Mouse (Mus musculus): ENCODE measurements at regions not wholly inside any gene's neighbourhood (a gene's known extent, or its start where the extent isn't known, plus 50 kb on each side); places are given as distances from the start of the nearest gene placed in this dataset.

DNA sequence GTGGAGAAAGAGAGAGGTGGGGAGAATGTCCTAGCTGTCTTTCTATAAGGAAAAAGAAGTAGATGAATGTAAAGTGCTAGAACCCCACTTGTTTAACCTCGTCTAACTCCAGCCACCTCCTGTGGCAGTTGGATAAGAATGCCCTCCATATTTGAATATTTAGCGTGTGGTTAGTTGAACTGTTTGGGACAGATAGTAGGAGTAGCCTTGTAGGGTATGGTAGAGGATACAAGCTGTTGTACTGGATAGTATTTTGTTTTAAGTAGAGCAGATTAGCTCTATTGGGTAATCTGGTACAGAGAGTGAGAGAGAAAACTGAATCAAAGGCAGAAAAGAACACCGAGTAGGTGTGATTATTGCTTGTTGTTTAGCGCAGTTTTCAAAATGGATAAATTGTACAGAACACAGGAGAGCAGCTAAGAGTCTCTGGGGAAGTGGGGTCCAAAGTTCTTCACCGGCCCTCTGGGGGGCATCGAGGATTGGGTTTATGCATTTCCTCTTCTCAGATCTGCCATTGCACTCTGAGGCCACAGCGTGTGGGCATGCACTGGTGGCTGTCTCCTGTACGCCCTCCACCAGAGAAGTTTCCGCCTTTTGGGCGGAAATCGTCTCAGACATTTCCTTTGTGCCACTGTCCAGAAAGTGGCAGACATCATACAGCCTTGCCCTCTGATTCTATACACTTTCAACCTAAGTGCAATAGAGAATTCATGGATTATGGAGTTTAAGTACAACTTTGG lies 192.3 kb upstream of the Gm9833 start:
- H3K27me3 ChIP-seq (ENCODE audit: control insufficient read depth, insufficient read depth, low read length), result no peaks in the 10 kb centered on the region
- WGBS, result 90% methylated on average over 11 of the region's 11 CpGs
- H3K4me3 ChIP-seq (ENCODE audit: low read depth, low read length), result no peak overlapping the region
- H3K4me2 ChIP-seq (replicated peaks; ENCODE audit: low read depth, low read length), result no peak overlapping the region
- no peaks in the 10 kb centered on the region for H3K36me3 ChIP-seq (ENCODE audit: control insufficient read depth, insufficient read depth, low read length)
- no peaks in the 10 kb centered on the region for H3K4me1 ChIP-seq (ENCODE audit: control insufficient read depth, insufficient read depth, low read length)
- H3K9ac ChIP-seq (replicated peaks; ENCODE audit: low read depth, low read length), result no peak overlapping the region
- ATAC-seq (ENCODE audit: insufficient number of reproducible peaks, insufficient read depth, low FRiP score, low read depth), result no peak
- no peaks in the 10 kb centered on the region for H3K9me3 ChIP-seq (ENCODE audit: control insufficient read depth, low read depth, low read length)
- H3K27ac ChIP-seq (ENCODE audit: low read length), result no peak overlapping the region

- Histone ChIP-seq H3K4me2 (replicated peaks; ENCODE audit: low read depth, low read length) (no peak overlapping the region), H3K27me3 (ENCODE audit: control insufficient read depth, insufficient read depth, low read length) (no peaks in the 10 kb centered on the region), H3K4me3 (ENCODE audit: low read depth, low read length) (no peak overlapping the region), H3K9ac (replicated peaks; ENCODE audit: low read depth, low read length) (no peak overlapping the region), H3K4me1 (ENCODE audit: control insufficient read depth, insufficient read depth, low read length) (no peaks in the 10 kb centered on the region), H3K9me3 (ENCODE audit: control insufficient read depth, low read depth, low read length) (no peaks in the 10 kb centered on the region), H3K36me3 (ENCODE audit: control insufficient read depth, insufficient read depth, low read length) (no peaks in the 10 kb centered on the region), H3K27ac (ENCODE audit: low read length) (no peak overlapping the region)
- ATAC-seq (ENCODE audit: insufficient number of reproducible peaks, insufficient read depth, low FRiP score, low read depth), result no peak
- 86% methylated on average over 5 of the region's 5 CpGs for WGBS
These were observed 191.6 kb upstream of the Gm9833 start for GRCm38 (mm10) chr3:9896303-9896702.

- H3K4me1 ChIP-seq (ENCODE audit: control insufficient read depth, insufficient read depth, low read length), result no peaks in the 10 kb centered on the region
- no peaks in the 10 kb centered on the region for H3K36me3 ChIP-seq (ENCODE audit: control insufficient read depth, insufficient read depth, low read length)
- no peak overlapping the region for H3K27ac ChIP-seq (ENCODE audit: low read length)
- H3K9me3 ChIP-seq (ENCODE audit: control insufficient read depth, low read depth, low read length), result no peaks in the 10 kb centered on the region
- H3K9ac ChIP-seq (replicated peaks; ENCODE audit: low read depth, low read length), result no peak overlapping the region
- no peak overlapping the region for H3K4me2 ChIP-seq (replicated peaks; ENCODE audit: low read depth, low read length)
- H3K27me3 ChIP-seq (ENCODE audit: control insufficient read depth, insufficient read depth, low read length), result no peaks in the 10 kb centered on the region
- H3K4me3 ChIP-seq (ENCODE audit: low read depth, low read length), result no peak overlapping the region
- WGBS, result 68% methylated on average over 5 of the region's 5 CpGs
- ATAC-seq (ENCODE audit: insufficient number of reproducible peaks, insufficient read depth, low FRiP score, low read depth), result no peak
These were observed 186.2 kb upstream of the Gm9833 start for GRCm38 (mm10) chr3:9901663-9902062.

- Histone ChIP-seq H3K27ac (ENCODE audit: low read length) (no peak overlapping the region), H3K9me3 (ENCODE audit: control insufficient read depth, low read depth, low read length) (no peaks in the 10 kb centered on the region), H3K36me3 (ENCODE audit: control insufficient read depth, insufficient read depth, low read length) (no peaks in the 10 kb centered on the region), H3K9ac (replicated peaks; ENCODE audit: low read depth, low read length) (no peak overlapping the region), H3K4me3 (ENCODE audit: low read depth, low read length) (no peak overlapping the region), H3K4me2 (replicated peaks; ENCODE audit: low read depth, low read length) (no peak overlapping the region), H3K4me1 (ENCODE audit: control insufficient read depth, insufficient read depth, low read length) (no peaks in the 10 kb centered on the region), H3K27me3 (ENCODE audit: control insufficient read depth, insufficient read depth, low read length) (no peaks in the 10 kb centered on the region)
- WGBS, result 88% methylated on average over 1 of the region's 1 CpGs
- ATAC-seq (ENCODE audit: insufficient number of reproducible peaks, insufficient read depth, low FRiP score, low read depth), result no peak
These were observed 174.6 kb upstream of the Gm9833 start for GRCm38 (mm10) chr3:9913357-9913756.

DNA sequence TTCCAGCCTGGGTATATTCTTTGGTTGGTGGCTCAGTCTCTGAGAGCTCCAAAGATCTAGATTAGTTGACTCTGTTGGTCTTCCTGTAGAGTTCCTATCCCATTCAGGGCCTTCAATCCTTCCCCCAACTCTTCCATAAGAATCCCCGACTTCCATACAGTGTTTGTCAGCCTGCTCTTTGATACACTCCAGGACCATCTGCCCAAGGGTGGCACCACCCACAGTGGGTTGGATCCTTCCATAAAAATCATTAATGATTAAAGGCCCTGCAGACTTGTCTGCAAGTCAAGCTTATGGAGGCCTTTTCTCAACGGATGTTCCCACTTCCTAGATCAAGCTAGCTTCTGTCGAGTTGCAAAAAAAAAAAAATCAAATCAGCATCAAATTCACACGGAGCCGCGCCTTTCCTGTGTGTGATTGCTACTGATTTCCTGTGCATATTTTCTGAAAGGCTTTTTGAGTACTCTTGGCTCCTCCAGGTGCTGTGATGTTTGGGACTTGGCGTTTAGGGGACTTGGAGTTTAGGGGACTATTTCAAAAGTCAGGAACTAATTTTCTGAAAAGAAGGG lies 171.3 kb upstream of the Gm9833 start:
- no peak for ATAC-seq (ENCODE audit: insufficient number of reproducible peaks, insufficient read depth, low FRiP score, low read depth)
- 78% methylated on average over 7 of the region's 7 CpGs for WGBS

DNA sequence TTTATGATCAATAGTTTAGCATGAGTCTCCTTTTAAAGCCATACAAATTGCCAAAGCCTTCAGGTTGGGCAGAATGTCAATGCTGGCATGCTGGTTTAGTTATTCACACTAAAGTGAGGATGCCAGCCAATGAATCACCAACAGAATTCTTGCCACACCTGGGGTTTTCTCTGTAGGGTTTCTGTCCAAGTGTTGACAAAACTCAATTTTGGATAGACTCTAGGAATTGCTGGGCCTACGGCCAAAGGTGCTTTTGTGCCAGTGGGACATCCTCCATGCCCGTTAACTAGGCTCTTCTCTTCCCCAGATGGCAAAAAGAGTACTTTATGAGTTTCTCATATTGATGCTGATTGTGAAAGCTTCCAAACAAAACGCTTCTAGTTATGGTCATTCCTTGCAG lies 167.6 kb upstream of the Gm9833 start:
- ATAC-seq (ENCODE audit: insufficient number of reproducible peaks, insufficient read depth, low FRiP score, low read depth), result no peak
- no peak overlapping the region for H3K4me2 ChIP-seq (replicated peaks; ENCODE audit: low read depth, low read length)
- no peaks in the 10 kb centered on the region for H3K4me1 ChIP-seq (ENCODE audit: control insufficient read depth, insufficient read depth, low read length)
- H3K36me3 ChIP-seq (ENCODE audit: control insufficient read depth, insufficient read depth, low read length), result no peaks in the 10 kb centered on the region
- H3K9ac ChIP-seq (replicated peaks; ENCODE audit: low read depth, low read length), result no peak overlapping the region
- H3K27me3 ChIP-seq (ENCODE audit: control insufficient read depth, insufficient read depth, low read length), result no peaks in the 10 kb centered on the region
- 91% methylated on average over 3 of the region's 3 CpGs for WGBS
- no peak overlapping the region for H3K27ac ChIP-seq (ENCODE audit: low read length)
- no peak overlapping the region for H3K4me3 ChIP-seq (ENCODE audit: low read depth, low read length)
- H3K9me3 ChIP-seq (ENCODE audit: control insufficient read depth, low read depth, low read length), result no peaks in the 10 kb centered on the region

More for the DNA sequence above, 171.3 kb upstream of the Gm9833 start:
- H3K9me3 ChIP-seq (ENCODE audit: control insufficient read depth, low read depth, low read length), result no peaks in the 10 kb centered on the region
- H3K36me3 ChIP-seq (ENCODE audit: control insufficient read depth, insufficient read depth, low read length), result no peaks in the 10 kb centered on the region
- H3K27ac ChIP-seq (ENCODE audit: low read length), result no peak overlapping the region
- H3K9ac ChIP-seq (replicated peaks; ENCODE audit: low read depth, low read length), result no peak overlapping the region
- no peak overlapping the region for H3K4me3 ChIP-seq (ENCODE audit: low read depth, low read length)
- no peaks in the 10 kb centered on the region for H3K4me1 ChIP-seq (ENCODE audit: control insufficient read depth, insufficient read depth, low read length)
- no peaks in the 10 kb centered on the region for H3K27me3 ChIP-seq (ENCODE audit: control insufficient read depth, insufficient read depth, low read length)
- no peak overlapping the region for H3K4me2 ChIP-seq (replicated peaks; ENCODE audit: low read depth, low read length)

GRCm38 (mm10) chr3:9921730-9922129 lies 166.2 kb upstream of the Gm9833 start:
- Histone ChIP-seq H3K27ac (ENCODE audit: low read length) (no peak overlapping the region), H3K4me1 (ENCODE audit: control insufficient read depth, insufficient read depth, low read length) (no peaks in the 10 kb centered on the region), H3K36me3 (ENCODE audit: control insufficient read depth, insufficient read depth, low read length) (no peaks in the 10 kb centered on the region), H3K9ac (replicated peaks; ENCODE audit: low read depth, low read length) (no peak overlapping the region), H3K4me3 (ENCODE audit: low read depth, low read length) (no peak overlapping the region), H3K4me2 (replicated peaks; ENCODE audit: low read depth, low read length) (no peak overlapping the region), H3K27me3 (ENCODE audit: control insufficient read depth, insufficient read depth, low read length) (no peaks in the 10 kb centered on the region), H3K9me3 (ENCODE audit: control insufficient read depth, low read depth, low read length) (no peaks in the 10 kb centered on the region)
- ATAC-seq (ENCODE audit: insufficient number of reproducible peaks, insufficient read depth, low FRiP score, low read depth), result no peak
- 79% methylated on average over 1 of the region's 1 CpGs for WGBS

DNA sequence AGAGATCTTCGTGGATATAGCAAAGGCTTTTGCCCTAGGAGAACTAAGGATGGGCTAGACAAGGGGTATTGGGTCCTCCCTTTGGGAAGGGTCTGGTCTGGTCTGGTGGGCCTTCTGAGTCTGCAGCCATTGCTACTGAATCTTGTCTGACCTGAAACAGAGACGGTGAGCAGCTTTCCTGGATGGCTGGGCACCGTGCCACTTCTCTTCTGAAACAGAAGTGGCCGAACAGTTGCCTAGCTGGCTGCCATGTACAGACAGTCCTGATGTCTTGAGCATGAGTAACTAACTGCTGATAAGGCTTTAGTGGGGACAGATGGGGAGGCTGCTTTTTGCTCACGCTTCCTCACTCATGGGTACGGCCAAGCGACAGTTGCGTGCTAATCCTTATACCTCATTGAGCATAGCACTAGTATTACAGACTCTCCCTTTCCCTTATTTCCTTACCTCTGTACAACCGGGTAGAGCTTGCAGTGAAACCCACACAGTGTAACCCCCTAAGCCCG lies 165.3 kb upstream of the Gm9833 start:
- H3K27ac ChIP-seq (ENCODE audit: low read length), result no peak overlapping the region
- ATAC-seq (ENCODE audit: insufficient number of reproducible peaks, insufficient read depth, low FRiP score, low read depth), result no peak
- H3K9ac ChIP-seq (replicated peaks; ENCODE audit: low read depth, low read length), result no peak overlapping the region
- WGBS, result 92% methylated on average over 10 of the region's 10 CpGs
- H3K27me3 ChIP-seq (ENCODE audit: control insufficient read depth, insufficient read depth, low read length), result no peaks in the 10 kb centered on the region
- no peak overlapping the region for H3K4me3 ChIP-seq (ENCODE audit: low read depth, low read length)
- H3K4me1 ChIP-seq (ENCODE audit: control insufficient read depth, insufficient read depth, low read length), result no peaks in the 10 kb centered on the region
- no peaks in the 10 kb centered on the region for H3K9me3 ChIP-seq (ENCODE audit: control insufficient read depth, low read depth, low read length)
- no peak overlapping the region for H3K4me2 ChIP-seq (replicated peaks; ENCODE audit: low read depth, low read length)
- H3K36me3 ChIP-seq (ENCODE audit: control insufficient read depth, insufficient read depth, low read length), result no peaks in the 10 kb centered on the region

All from stomach, embryonic 14.5 days (tissue).